Mouse (Mus musculus) neural tube, embryonic 11.5 days (tissue): ENCODE results near the gene Olfr91. TPM values are rescaled to one million over a fixed set of nuclear protein-coding genes. Genes with fewer than 3 reads are reported as not detected.
"Not testable (repeated sequence)": the region's sequence is repeated elsewhere in the genome, so short reads cannot be mapped to it uniquely, and the experiment has no call there.

ENCODE experiments used
- ATAC-seq: fragments of 200-750 bp; cut with Nextera tagmentation; 2 replicates; pipeline ENCODE4 v1.8.0; 2017; ENCODE audit warnings: moderate number of reproducible peaks, mild to moderate bottlenecking, moderate TSS enrichment, moderate library complexity; ENCODE audit not compliant: insufficient read depth, low FRiP score, low TSS enrichment
- DNase-seq: peaks from one replicate; pipeline ENCODE4 v3.0.0-alpha.2; 2015; ENCODE audit warnings: low spot score
- H3K27ac ChIP-seq: fragments of 300-500 bp; sonication (generic); 2 replicates; pipeline ENCODE4 v1.5.1; 2014; ENCODE audit warnings: low read depth, mild to moderate bottlenecking, low read length
- H3K27me3 ChIP-seq: fragments of 300-500 bp; sonication (generic); 2 replicates; pipeline ENCODE4 v1.6.1; 2014; ENCODE audit warnings: mild to moderate bottlenecking, low read length, mixed read lengths; ENCODE audit not compliant: control insufficient read depth, insufficient read depth
- H3K36me3 ChIP-seq: fragments of 300-500 bp; sonication (generic); 2 replicates; pipeline ENCODE4 v1.6.1; 2014; ENCODE audit warnings: mild to moderate bottlenecking, low read length, moderate library complexity, mixed read lengths; ENCODE audit not compliant: control insufficient read depth, insufficient read depth
- H3K4me1 ChIP-seq: fragments of 300-500 bp; sonication (generic); 2 replicates; pipeline ENCODE4 v1.6.1; 2014; ENCODE audit warnings: low read length, mixed read lengths; ENCODE audit not compliant: control insufficient read depth, insufficient read depth
- H3K4me2 ChIP-seq: fragments of 300-500 bp; sonication (generic); 2 replicates; pipeline ENCODE4 v1.6.1; 2014; ENCODE audit warnings: low read depth, mild to moderate bottlenecking, moderate library complexity
- H3K4me3 ChIP-seq: fragments of 300-500 bp; sonication (generic); 2 replicates; pipeline ENCODE4 v1.5.1; 2014; ENCODE audit warnings: low read depth, low read length
- H3K9ac ChIP-seq: fragments of 300-500 bp; sonication (generic); 2 replicates; pipeline ENCODE4 v1.6.1; 2014; ENCODE audit warnings: mild to moderate bottlenecking, low read length
- H3K9me3 ChIP-seq: fragments of 300-500 bp; sonication (generic); 2 replicates; pipeline ENCODE4 v1.6.1; 2016; ENCODE audit warnings: low read length; ENCODE audit not compliant: control insufficient read depth
- WGBS: fragments of 180-500 bp; shearing (Covaris S2); extraction: QIAGEN DNeasy Blood & Tissue Kit; methylation state at CpG from one replicate; pipeline ENCODE4 v1.1.7; 2014; 5-methylcytosine and 5-hydroxymethylcytosine counted together
- polyA plus RNA-seq: library from polyadenylated mRNA; unstranded; fragments of >200 nt; fragmentation: Nextera tagmentation; extraction: Ambion mirVana; gene quantifications from 2 replicates; pipeline ENCODE4 v1.2.1, GENCODE M21; 2014

Gene Olfr91
- polyA plus RNA-seq: not detected in 2 replicates

GRCm38 (mm10) chr17:37098178-37098577, at the start of gene Olfr91:
TSS of gene Olfr91 (minus strand) at chr17:37098278.
- Histone ChIP-seq H3K27ac (no peak within 1 kb of the TSS), H3K4me2 (no peak within 1 kb of the TSS), H3K9ac (no peak within 1 kb of the TSS), H3K36me3 (no peaks in the 10 kb centered on the region), H3K9me3 (no peaks in the 10 kb centered on the region), H3K27me3 (no peaks in the 10 kb centered on the region), H3K4me3 (no peak within 1 kb of the TSS), H3K4me1 (no peaks in the 10 kb centered on the region)
- DNase-seq (no peak), ATAC-seq (no peak)
- WGBS: 89% methylated on average over 1 of the region's 1 CpGs

DNA sequence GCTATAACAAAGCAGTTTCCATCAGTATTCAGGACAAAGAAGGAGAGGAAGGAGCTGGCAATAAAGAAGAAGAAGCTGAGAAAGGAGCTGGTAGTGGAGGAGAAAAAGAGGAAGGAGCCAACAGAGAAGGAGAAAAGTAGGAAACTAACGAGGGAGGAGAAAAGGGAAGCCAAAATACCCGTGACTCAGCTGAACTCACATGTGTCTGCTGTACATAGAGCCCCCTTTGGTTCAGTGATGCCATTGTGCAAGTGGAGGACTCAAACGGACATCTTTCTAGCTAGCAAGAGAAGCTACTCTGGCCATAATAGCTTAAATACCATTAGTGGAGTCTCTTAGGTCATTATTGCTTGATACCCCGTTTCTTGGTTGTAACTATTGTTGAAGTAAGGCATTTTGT, 33.3 kb upstream of the Olfr91 start:
- not testable (repeated sequence) for H3K27ac ChIP-seq, H3K27me3 ChIP-seq, H3K4me3 ChIP-seq, H3K4me1 ChIP-seq, H3K9ac ChIP-seq, DNase-seq, H3K4me2 ChIP-seq, ATAC-seq, H3K36me3 ChIP-seq, H3K9me3 ChIP-seq
- WGBS: 76% methylated on average over 4 of the region's 4 CpGs

DNA sequence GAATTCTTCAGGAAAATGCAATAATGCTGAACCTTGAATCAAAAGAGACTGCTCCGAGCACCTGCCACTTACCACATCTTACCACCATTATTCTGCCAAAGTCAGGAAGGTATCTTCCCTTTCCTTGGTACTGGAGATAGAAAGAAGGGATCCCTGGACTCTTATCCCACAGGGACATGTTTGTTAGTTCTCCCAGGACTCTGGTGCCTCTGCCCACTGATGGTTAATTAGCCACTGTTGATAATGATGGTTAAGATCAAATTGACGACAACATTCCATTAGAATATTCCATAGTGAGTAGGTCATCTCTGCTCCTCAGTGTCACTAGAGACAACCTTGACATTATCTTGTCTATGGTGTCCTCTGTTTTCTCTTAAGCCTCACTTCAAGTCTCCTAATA, 21.9 kb upstream of the Olfr91 start, which contains the start of gene Olfr92:
Gene Olfr92 (minus strand): TSS at position 101 of the 400 bp plus-strand sequence.
- DNase-seq: no peak
- Histone ChIP-seq H3K27me3 (no peaks in the 10 kb centered on the region), H3K4me1 (no peaks in the 10 kb centered on the region), H3K4me2 (no peak within 1 kb of the TSS), H3K9ac (no peak within 1 kb of the TSS), H3K27ac (no peak within 1 kb of the TSS), H3K4me3 (no peak within 1 kb of the TSS), H3K36me3 (no peaks in the 10 kb centered on the region), H3K9me3 (no peaks in the 10 kb centered on the region)
- no peak for ATAC-seq
- WGBS: 89% methylated on average over 2 of the region's 2 CpGs

GRCm38 (mm10) chr17:37093289-37093688, 4.8 kb downstream of the Olfr91 start:
- no peaks in the 10 kb centered on the region for H3K4me1 ChIP-seq
- no peaks in the 10 kb centered on the region for H3K36me3 ChIP-seq
- no peaks in the 10 kb centered on the region for H3K9me3 ChIP-seq
- no peak overlapping the region for H3K27ac ChIP-seq
- 86% methylated on average over 5 of the region's 5 CpGs for WGBS
- no peak for ATAC-seq
- no peak overlapping the region for H3K4me2 ChIP-seq
- H3K9ac ChIP-seq: no peak overlapping the region
- no peak overlapping the region for H3K4me3 ChIP-seq
- no peaks in the 10 kb centered on the region for H3K27me3 ChIP-seq
- DNase-seq: no peak

DNA sequence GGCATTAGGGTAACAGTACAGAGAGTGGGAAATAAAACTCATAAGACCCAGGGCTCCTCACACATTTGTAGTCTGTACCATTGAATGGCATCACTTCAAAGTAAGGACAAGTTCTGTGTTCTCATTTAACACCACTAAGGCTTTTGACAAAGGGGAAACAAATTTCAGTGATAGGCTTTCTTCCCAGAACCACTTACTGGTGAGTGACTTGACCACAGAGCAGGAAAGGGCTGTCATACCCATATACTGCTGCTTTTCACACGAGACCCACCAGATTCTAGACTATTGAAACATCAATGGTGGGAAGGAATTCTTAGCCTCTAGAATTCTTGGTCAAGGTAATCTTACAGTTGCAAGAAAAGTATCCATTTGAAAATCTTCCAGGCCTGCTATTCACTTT, 5.9 kb downstream of the Olfr91 start:
- no peaks in the 10 kb centered on the region for H3K9me3 ChIP-seq
- no peak overlapping the region for H3K4me3 ChIP-seq
- ATAC-seq: no peak
- no peak overlapping the region for H3K4me2 ChIP-seq
- WGBS: 77% methylated on average over 1 of the region's 1 CpGs
- no peaks in the 10 kb centered on the region for H3K4me1 ChIP-seq
- H3K27ac ChIP-seq: no peak overlapping the region
- DNase-seq: no peak
- H3K9ac ChIP-seq: no peak overlapping the region
- H3K36me3 ChIP-seq: no peaks in the 10 kb centered on the region
- no peaks in the 10 kb centered on the region for H3K27me3 ChIP-seq

DNA sequence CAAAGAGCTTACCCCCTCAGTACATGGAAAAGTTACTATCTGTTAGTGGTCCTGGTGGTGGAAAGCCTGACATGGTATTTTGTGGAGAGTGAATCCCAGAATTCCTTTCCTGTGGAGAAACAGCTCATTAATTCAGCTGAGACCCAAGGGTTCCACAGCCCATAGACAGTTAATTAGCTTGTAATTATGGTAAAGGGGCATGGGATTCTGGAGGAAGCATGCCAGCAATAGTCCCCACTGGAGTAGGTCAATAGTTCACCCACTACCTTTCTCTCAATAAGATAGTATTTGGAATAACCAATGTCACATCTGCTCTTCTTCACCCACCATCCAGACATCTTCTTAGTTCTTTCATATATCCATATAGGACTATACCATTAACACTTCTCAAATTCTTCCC, 9.7 kb downstream of the Olfr91 start, which contains the start of gene Olfr90:
Gene Olfr90 (minus strand): TSS at position 101 of the 400 bp plus-strand sequence.
- Histone ChIP-seq H3K36me3 (no peaks in the 10 kb centered on the region), H3K27me3 (no peaks in the 10 kb centered on the region), H3K4me3 (no peak within 1 kb of the TSS), H3K9me3 (no peaks in the 10 kb centered on the region), H3K9ac (no peak within 1 kb of the TSS), H3K4me2 (no peak within 1 kb of the TSS), H3K4me1 (no peaks in the 10 kb centered on the region), H3K27ac (no peak within 1 kb of the TSS)
- no peak for ATAC-seq
- DNase-seq: no peak

- H3K9ac ChIP-seq: no peak overlapping the region
- no peaks in the 10 kb centered on the region for H3K27me3 ChIP-seq
- no peak overlapping the region for H3K27ac ChIP-seq
- no peaks in the 10 kb centered on the region for H3K36me3 ChIP-seq
- H3K4me1 ChIP-seq: no peaks in the 10 kb centered on the region
- H3K4me2 ChIP-seq: no peak overlapping the region
- DNase-seq (no peak), ATAC-seq (no peak)
- no peak overlapping the region for H3K4me3 ChIP-seq
- no peaks in the 10 kb centered on the region for H3K9me3 ChIP-seq
- 83% methylated on average over 10 of the region's 10 CpGs for WGBS
Observed at GRCm38 (mm10) chr17:37085545-37085944, 12.5 kb downstream of the Olfr91 start.

DNA sequence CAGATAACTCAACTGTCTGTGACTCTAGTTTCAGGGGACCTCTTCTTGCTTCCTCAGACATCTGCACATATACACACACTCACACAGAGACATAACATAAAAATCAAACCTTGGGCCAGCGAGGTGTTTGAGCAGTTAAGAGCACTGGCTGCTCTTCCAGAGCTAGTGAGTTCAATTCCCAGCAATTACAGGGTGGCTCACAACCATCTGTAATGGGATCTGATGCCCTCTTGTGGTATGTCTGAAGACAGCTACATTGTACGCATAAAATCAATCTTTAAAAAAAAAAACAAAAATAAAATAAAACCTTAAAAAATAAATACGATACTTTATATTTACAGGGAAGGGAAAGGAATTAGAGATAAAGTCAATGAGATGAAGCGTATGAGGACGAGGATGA, 13.4 kb downstream of the Olfr91 start:
- 69% methylated on average over 5 of the region's 5 CpGs for WGBS
- Histone ChIP-seq H3K9ac (no peak overlapping the region), H3K27me3 (no peaks in the 10 kb centered on the region), H3K27ac (no peak overlapping the region), H3K4me1 (peaks cover 1% of the 10 kb centered on the region; the same call in 1 of the 2 replicates), H3K4me2 (no peak overlapping the region), H3K36me3 (no peaks in the 10 kb centered on the region), H3K9me3 (no peaks in the 10 kb centered on the region), H3K4me3 (no peak overlapping the region)
- no peak for ATAC-seq
- DNase-seq: no peak

DNA sequence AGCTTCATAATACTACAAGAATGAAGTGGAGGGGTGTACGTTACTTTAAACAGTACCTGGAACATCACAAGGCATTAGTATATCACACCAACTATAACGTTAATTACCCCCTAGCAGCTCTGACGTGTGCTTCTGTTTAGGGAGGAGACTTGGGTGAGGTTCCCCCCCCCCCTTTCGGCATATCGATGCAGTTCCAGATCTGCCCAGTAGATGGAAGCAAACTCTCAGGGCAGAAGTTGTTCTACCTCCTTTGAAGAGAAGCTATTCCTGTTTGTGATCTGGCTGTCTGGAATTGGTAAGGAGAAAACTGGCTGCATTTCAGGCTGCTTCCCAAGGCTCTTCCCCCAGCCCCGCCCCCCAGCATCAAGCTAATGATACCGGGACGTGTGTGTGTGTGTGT, 14.8 kb downstream of the Olfr91 start:
- no peaks in the 10 kb centered on the region for H3K27me3 ChIP-seq
- 6% methylated on average over 8 of the region's 8 CpGs for WGBS
- DNase-seq (peak; percentile 81), ATAC-seq (no peak)
- H3K9ac ChIP-seq: no peak overlapping the region
- no peaks in the 10 kb centered on the region for H3K9me3 ChIP-seq
- H3K4me1 ChIP-seq: peaks cover 12% of the 10 kb centered on the region
- H3K27ac ChIP-seq: no peak overlapping the region
- H3K4me2 ChIP-seq: no peak overlapping the region
- no peaks in the 10 kb centered on the region for H3K36me3 ChIP-seq
- no peak overlapping the region for H3K4me3 ChIP-seq
